Mouse (Mus musculus): ENCODE results near the gene Ptprc. TPM values are rescaled to one million over a fixed set of nuclear protein-coding genes. Genes with fewer than 3 reads are reported as not detected.

The Ptprc gene
- polyA plus RNA-seq, 1 experiment, result 17.3 TPM

- Histone ChIP-seq H3K27ac (ENCODE audit: insufficient read depth, low read depth, low read length) (no peak overlapping the region), H3K36me3 (ENCODE audit: control insufficient read depth, insufficient read depth, low read length) (no peaks in the 10 kb centered on the region), H3K4me1 (ENCODE audit: control insufficient read depth, insufficient read depth, low read length) (no peaks in the 10 kb centered on the region), H3K27me3 (replicated peaks; ENCODE audit: control insufficient read depth, insufficient read depth, low read length) (no peaks in the 10 kb centered on the region), H3K4me3 (ENCODE audit: insufficient read depth, low read depth, low read length) (no peak overlapping the region)
- TF ChIP-seq POLR2A (IDR thresholded peaks at IDR 0.05; ENCODE audit: low read depth, low read length) (no peak), CTCF (conservative IDR thresholded peaks at IDR 0.05; ENCODE audit: insufficient read depth, insufficient read length, low read depth, low read length) (no peak)
- WGBS, result 41% methylated on average over 4 of the region's 4 CpGs
- DNase-seq, result peak; percentile 32
Measured at GRCm38 (mm10) chr1:138130145-138130544, 45.4 kb downstream of the Ptprc start.

GRCm38 (mm10) chr1:138126843-138127242 lies 48.7 kb downstream of the Ptprc start:
- H3K4me3 ChIP-seq (ENCODE audit: insufficient read depth, low read depth, low read length), result no peak overlapping the region
- H3K27me3 ChIP-seq (replicated peaks; ENCODE audit: control insufficient read depth, insufficient read depth, low read length), result no peaks in the 10 kb centered on the region
- H3K27ac ChIP-seq (ENCODE audit: insufficient read depth, low read depth, low read length), result no peak overlapping the region
- no peaks in the 10 kb centered on the region for H3K36me3 ChIP-seq (ENCODE audit: control insufficient read depth, insufficient read depth, low read length)
- no peak for TF ChIP-seq CTCF (conservative IDR thresholded peaks at IDR 0.05; ENCODE audit: insufficient read depth, insufficient read length, low read depth, low read length)
- TF ChIP-seq POLR2A (IDR thresholded peaks at IDR 0.05; ENCODE audit: low read depth, low read length), result no peak
- no peak for DNase-seq
- H3K4me1 ChIP-seq (ENCODE audit: control insufficient read depth, insufficient read depth, low read length), result no peaks in the 10 kb centered on the region
- WGBS, result 36% methylated on average over 8 of the region's 8 CpGs

GRCm38 (mm10) chr1:138125281-138125680 lies 50.2 kb downstream of the Ptprc start:
- no peak overlapping the region for H3K4me3 ChIP-seq (ENCODE audit: insufficient read depth, low read depth, low read length)
- no peak for DNase-seq
- no peaks in the 10 kb centered on the region for H3K27me3 ChIP-seq (replicated peaks; ENCODE audit: control insufficient read depth, insufficient read depth, low read length)
- WGBS, result 63% methylated on average over 1 of the region's 1 CpGs
- no peak overlapping the region for H3K27ac ChIP-seq (ENCODE audit: insufficient read depth, low read depth, low read length)
- TF ChIP-seq POLR2A (IDR thresholded peaks at IDR 0.05; ENCODE audit: low read depth, low read length) (no peak), CTCF (conservative IDR thresholded peaks at IDR 0.05; ENCODE audit: insufficient read depth, insufficient read length, low read depth, low read length) (no peak)
- no peaks in the 10 kb centered on the region for H3K36me3 ChIP-seq (ENCODE audit: control insufficient read depth, insufficient read depth, low read length)
- no peaks in the 10 kb centered on the region for H3K4me1 ChIP-seq (ENCODE audit: control insufficient read depth, insufficient read depth, low read length)

- TF ChIP-seq CTCF (conservative IDR thresholded peaks at IDR 0.05; ENCODE audit: insufficient read depth, insufficient read length, low read depth, low read length) (no peak), POLR2A (IDR thresholded peaks at IDR 0.05; ENCODE audit: low read depth, low read length) (no peak)
- Histone ChIP-seq H3K36me3 (ENCODE audit: control insufficient read depth, insufficient read depth, low read length) (no peaks in the 10 kb centered on the region), H3K4me1 (ENCODE audit: control insufficient read depth, insufficient read depth, low read length) (no peaks in the 10 kb centered on the region), H3K4me3 (ENCODE audit: insufficient read depth, low read depth, low read length) (no peak overlapping the region), H3K27me3 (replicated peaks; ENCODE audit: control insufficient read depth, insufficient read depth, low read length) (no peaks in the 10 kb centered on the region), H3K27ac (ENCODE audit: insufficient read depth, low read depth, low read length) (no peak overlapping the region)
- WGBS, result 47% methylated on average over 3 of the region's 3 CpGs
- peak; percentile 12 for DNase-seq
Measured at GRCm38 (mm10) chr1:138123866-138124265, 51.6 kb downstream of the Ptprc start.

- no peak overlapping the region for H3K27ac ChIP-seq (ENCODE audit: insufficient read depth, low read depth, low read length)
- H3K27me3 ChIP-seq (replicated peaks; ENCODE audit: control insufficient read depth, insufficient read depth, low read length), result no peaks in the 10 kb centered on the region
- no peak for DNase-seq
- 64% methylated on average over 12 of the region's 12 CpGs for WGBS
- H3K4me3 ChIP-seq (ENCODE audit: insufficient read depth, low read depth, low read length), result no peak overlapping the region
- H3K36me3 ChIP-seq (ENCODE audit: control insufficient read depth, insufficient read depth, low read length), result no peaks in the 10 kb centered on the region
- TF ChIP-seq CTCF (conservative IDR thresholded peaks at IDR 0.05; ENCODE audit: insufficient read depth, insufficient read length, low read depth, low read length) (no peak), POLR2A (IDR thresholded peaks at IDR 0.05; ENCODE audit: low read depth, low read length) (no peak)
- H3K4me1 ChIP-seq (ENCODE audit: control insufficient read depth, insufficient read depth, low read length), result no peaks in the 10 kb centered on the region
Measured at GRCm38 (mm10) chr1:138119895-138120294, 55.6 kb downstream of the Ptprc start.

GRCm38 (mm10) chr1:138093219-138093618 lies 82.3 kb downstream of the Ptprc start:
- TF ChIP-seq CTCF (conservative IDR thresholded peaks at IDR 0.05; ENCODE audit: insufficient read depth, insufficient read length, low read depth, low read length), result no peak
- no peak for TF ChIP-seq POLR2A (IDR thresholded peaks at IDR 0.05; ENCODE audit: low read depth, low read length)
- no peaks in the 10 kb centered on the region for H3K4me1 ChIP-seq (ENCODE audit: control insufficient read depth, insufficient read depth, low read length)
- no peaks in the 10 kb centered on the region for H3K27me3 ChIP-seq (replicated peaks; ENCODE audit: control insufficient read depth, insufficient read depth, low read length)
- DNase-seq, result no peak
- no peaks in the 10 kb centered on the region for H3K36me3 ChIP-seq (ENCODE audit: control insufficient read depth, insufficient read depth, low read length)
- H3K4me3 ChIP-seq (ENCODE audit: insufficient read depth, low read depth, low read length), result no peak overlapping the region
- H3K27ac ChIP-seq (ENCODE audit: insufficient read depth, low read depth, low read length), result no peak overlapping the region
- WGBS, result 45% methylated on average over 1 of the region's 1 CpGs

- DNase-seq, result peak; percentile 33
- WGBS, result 5% methylated on average over 1 of the region's 1 CpGs
- no peak for TF ChIP-seq POLR2A (IDR thresholded peaks at IDR 0.05; ENCODE audit: low read depth, low read length)
- peak; percentile 53 for TF ChIP-seq CTCF (conservative IDR thresholded peaks at IDR 0.05; ENCODE audit: insufficient read depth, insufficient read length, low read depth, low read length)
- H3K4me3 ChIP-seq (ENCODE audit: insufficient read depth, low read depth, low read length), result no peak overlapping the region
- H3K4me1 ChIP-seq (ENCODE audit: control insufficient read depth, insufficient read depth, low read length), result no peaks in the 10 kb centered on the region
- H3K36me3 ChIP-seq (ENCODE audit: control insufficient read depth, insufficient read depth, low read length), result no peaks in the 10 kb centered on the region
- H3K27ac ChIP-seq (ENCODE audit: insufficient read depth, low read depth, low read length), result no peak overlapping the region
- H3K27me3 ChIP-seq (replicated peaks; ENCODE audit: control insufficient read depth, insufficient read depth, low read length), result no peaks in the 10 kb centered on the region; the same call in 1 of the 2 replicates
Measured at GRCm38 (mm10) chr1:138085810-138086209, 89.7 kb downstream of the Ptprc start.

Measured in kidney, adult 2 months (tissue).